Mouse (Mus musculus) liver, embryonic 14.5 days (tissue): ENCODE measurements around the gene Gm20431. TPM values are rescaled to one million over a fixed set of nuclear protein-coding genes. Genes with fewer than 3 reads are reported as not detected.

Experiments used
- ATAC-seq: fragments of 200-750 bp; cut with Nextera tagmentation; 2 replicates; pipeline ENCODE4 v1.8.0; 2017; ENCODE audit warnings: moderate number of reproducible peaks, mild to moderate bottlenecking, moderate library complexity; ENCODE audit not compliant: insufficient read depth
- DNase-seq, 3 experiments: peaks; one replicate each; pipeline ENCODE4 v3.0.0-alpha.2; 2012 to 2013; ENCODE audit warnings: low read depth in 3 of 3, low spot score in 3 of 3
- H3K27ac ChIP-seq: fragments of 300-500 bp; sonication (generic); 2 replicates; pipeline ENCODE4 v1.5.1; 2014; ENCODE audit warnings: moderate library complexity, mild to moderate bottlenecking, control low read depth, inconsistent platforms
- H3K27me3 ChIP-seq: fragments of 300-500 bp; sonication (generic); 2 replicates; pipeline ENCODE4 v1.6.1; 2014; ENCODE audit warnings: mild to moderate bottlenecking, low read length, moderate library complexity; ENCODE audit not compliant: control insufficient read depth, insufficient read depth
- H3K36me3 ChIP-seq: fragments of 300-500 bp; sonication (generic); replicated peaks from 2 replicates; pipeline ENCODE4 v1.6.1; 2014; ENCODE audit warnings: low read depth; ENCODE audit not compliant: control insufficient read depth, insufficient read depth
- H3K4me1 ChIP-seq, 2 experiments: fragments of 200-500 bp in 1 of 2; fragments of 300-500 bp in 1 of 2; sonication (generic) in 1 of 2; replicated peaks; 2 replicates each; pipeline ENCODE4 v1.6.1; 2012 to 2014; ENCODE audit warnings: antibody characterized with exemption in 1 of 2, inconsistent platforms in 1 of 2, low read length in 1 of 2; ENCODE audit not compliant: control insufficient read depth in 2 of 2, insufficient read depth in 2 of 2
- H3K4me2 ChIP-seq: fragments of 300-500 bp; sonication (generic); 2 replicates; pipeline ENCODE4 v1.6.1; 2014; ENCODE audit warnings: low read depth, mild to moderate bottlenecking, control low read depth, moderate library complexity
- H3K4me3 ChIP-seq, 2 experiments: fragments of 200-500 bp in 1 of 2; fragments of 300-500 bp in 1 of 2; sonication (generic) in 1 of 2; 2 replicates each; pipeline ENCODE4 v1.5.1; 2012 to 2014; ENCODE audit warnings: low read depth in 2 of 2, low read length in 2 of 2, mild to moderate bottlenecking in 2 of 2, control low read depth in 1 of 2, inconsistent platforms in 1 of 2, moderate library complexity in 1 of 2; ENCODE audit not compliant: insufficient read depth in 1 of 2
- H3K9ac ChIP-seq: fragments of 300-500 bp; sonication (generic); replicated peaks from 2 replicates; pipeline ENCODE4 v1.6.1; 2014; ENCODE audit warnings: mild to moderate bottlenecking, control low read depth, moderate library complexity
- H3K9me3 ChIP-seq: fragments of 300-500 bp; sonication (generic); 2 replicates; pipeline ENCODE4 v1.6.1; 2016; ENCODE audit warnings: low read length, mixed read lengths; ENCODE audit not compliant: control insufficient read depth
- CTCF ChIP-seq: IDR thresholded peaks from 2 replicates; pipeline ENCODE4 v1.5.1; 2016; ENCODE audit warnings: antibody characterized with exemption, low read depth, control low read depth
- EP300 ChIP-seq: IDR thresholded peaks from 2 replicates; pipeline ENCODE4 v1.6.1; 2016; ENCODE audit warnings: antibody characterized with exemption, low read depth
- WGBS: fragments of 180-500 bp; shearing (Covaris S2); extraction: QIAGEN DNeasy Blood & Tissue Kit; methylation state at CpG from one replicate; pipeline ENCODE4 v1.1.7; 2014; ENCODE audit not compliant: insufficient replicate concordance; 5-methylcytosine and 5-hydroxymethylcytosine counted together
- polyA plus RNA-seq, 2 experiments: library from polyadenylated mRNA; depleted of rRNA in 1 of 2; stranded (reverse) in 1 of 2; unstranded in 1 of 2; fragments of >200 nt; fragmentation: Nextera tagmentation in 1 of 2; extraction: Ambion mirVana in 1 of 2; gene quantifications; 2 replicates each; pipeline versions ENCODE4 v1.2.1 to v1.2.3; 2012 to 2014

Gm20431 gene
- polyA plus RNA-seq, 2 experiments = 0.96 TPM; not detected in 1

GRCm38 (mm10) chr2:167578521-167578920 is 82.8 kb downstream of the Gm20431 start:
- Histone ChIP-seq H3K36me3 (no peaks in the 10 kb centered on the region), H3K27ac (no peak overlapping the region), H3K9ac (no peak overlapping the region), H3K27me3 (no peaks in the 10 kb centered on the region), H3K4me1 (0 out of 4 replicates have a peak, but pooled peaks cover 0 to 2% of the 10 kb centered on the region in 2 experiments), H3K9me3 (no peaks in the 10 kb centered on the region), H3K4me2 (no peak overlapping the region), H3K4me3 (no peak overlapping the region)
- DNase-seq = no peak
- ATAC-seq = no peak
- no peak for TF ChIP-seq CTCF
- TF ChIP-seq EP300 = no peak
- WGBS = 30% methylated on average over 5 of the region's 5 CpGs

GRCm38 (mm10) chr2:167577186-167577785 is 84.0 kb downstream of the Gm20431 start:
- 54% methylated on average over 9 of the region's 9 CpGs for WGBS
- Histone ChIP-seq H3K36me3 (no peaks in the 10 kb centered on the region), H3K27me3 (no peaks in the 10 kb centered on the region), H3K9me3 (no peaks in the 10 kb centered on the region), H3K9ac (no peak overlapping the region), H3K4me3 (no peak overlapping the region), H3K27ac (no peak overlapping the region), H3K4me1 (no peaks in the 10 kb centered on the region), H3K4me2 (no peak overlapping the region)
- TF ChIP-seq EP300 = no peak
- no peak for TF ChIP-seq CTCF
- ATAC-seq (no peak), DNase-seq (no peak)

GRCm38 (mm10) chr2:167576121-167576620 is 85.1 kb downstream of the Gm20431 start:
- 73% methylated on average over 8 of the region's 8 CpGs for WGBS

GRCm38 (mm10) chr2:167575581-167575980 is 85.7 kb downstream of the Gm20431 start:
- Histone ChIP-seq H3K36me3 (no peaks in the 10 kb centered on the region), H3K4me1 (no peaks in the 10 kb centered on the region), H3K4me3 (no peak overlapping the region), H3K27ac (no peak overlapping the region), H3K9me3 (no peaks in the 10 kb centered on the region), H3K4me2 (no peak overlapping the region), H3K27me3 (no peaks in the 10 kb centered on the region), H3K9ac (no peak overlapping the region)
- DNase-seq = no peak
- no peak for ATAC-seq
- 71% methylated on average over 7 of the region's 7 CpGs for WGBS
- TF ChIP-seq CTCF (no peak), EP300 (no peak)

More at GRCm38 (mm10) chr2:167576121-167576620, 85.1 kb downstream of the Gm20431 start:
- ATAC-seq = no peak
- Histone ChIP-seq H3K4me2 (no peak overlapping the region), H3K36me3 (no peaks in the 10 kb centered on the region), H3K27ac (no peak overlapping the region), H3K4me3 (no peak overlapping the region), H3K4me1 (no peaks in the 10 kb centered on the region), H3K27me3 (no peaks in the 10 kb centered on the region), H3K9ac (no peak overlapping the region), H3K9me3 (no peaks in the 10 kb centered on the region)
- no peak for DNase-seq
- TF ChIP-seq EP300 (no peak), CTCF (no peak)

- Histone ChIP-seq H3K9me3 (no peaks in the 10 kb centered on the region), H3K9ac (no peak overlapping the region), H3K4me3 (no peak overlapping the region), H3K4me1 (no peaks in the 10 kb centered on the region), H3K27ac (no peak overlapping the region), H3K27me3 (no peaks in the 10 kb centered on the region), H3K36me3 (no peaks in the 10 kb centered on the region), H3K4me2 (no peak overlapping the region)
- 54% methylated on average over 9 of the region's 9 CpGs for WGBS
- DNase-seq (no peak), ATAC-seq (no peak)
- TF ChIP-seq CTCF = no peak
- TF ChIP-seq EP300 = no peak
These were observed 86.5 kb downstream of the Gm20431 start for GRCm38 (mm10) chr2:167574814-167575213.
